8 mouse cellular contexts compared by ENCODE assay signal in genomic region chrX:94061246-94061645, GRCm38 (mm10).
DNase-seq lines count a peak whose midpoint lies in the region; ATAC-seq and TF ChIP-seq lines count a peak whose summit lies in the region.

No protein-coding gene starts in this region.

- H3K4me1 ChIP-seq in limb, embryonic 14.5 days (ENCODE audit: control insufficient read depth, insufficient read depth, low read length), result no peaks in the 10 kb centered on the region
- H3K4me1 ChIP-seq in limb, embryonic 10.5 days, result no peaks in the 10 kb centered on the region
- H3K4me1 ChIP-seq in forebrain, embryonic 16.5 days (replicated peaks; ENCODE audit: control insufficient read depth, insufficient read depth, low read length), result no peaks in the 10 kb centered on the region

- no peaks in the 10 kb centered on the region for H3K9me3 ChIP-seq in limb, embryonic 14.5 days (ENCODE audit: control insufficient read depth, low read length)
- H3K9me3 ChIP-seq in limb, embryonic 10.5 days (replicated peaks), result no peaks in the 10 kb centered on the region
- no peaks in the 10 kb centered on the region for H3K9me3 ChIP-seq in forebrain, embryonic 16.5 days (ENCODE audit: control insufficient read depth, low read length)

- no peak overlapping the region for H3K4me2 ChIP-seq in limb, embryonic 14.5 days (replicated peaks; ENCODE audit: low read depth, low read length, severe bottlenecking)
- H3K4me2 ChIP-seq in forebrain, embryonic 16.5 days (ENCODE audit: low read length), result no peak overlapping the region

- TF ChIP-seq POLR2A in limb, embryonic 14.5 days (IDR thresholded peaks at IDR 0.05; ENCODE audit: borderline replicate concordance, extremely low read depth, insufficient read depth, insufficient read length), result no peak

- peak; percentile 43 for DNase-seq in limb, embryonic 14.5 days (ENCODE audit: low spot score)
- DNase-seq in limb, embryonic 10.5 days (ENCODE audit: low spot score), result no peak
- DNase-seq in adrenal gland, postnatal 10 days, result peak; percentile 19
- DNase-seq in left cerebral cortex, postnatal 36 days (ENCODE audit: low spot score in 2 of 2), result peak; percentile 22 to 47
- no peak for DNase-seq in spleen, postnatal 14 days (ENCODE audit: low spot score in 2 of 2)
- DNase-seq in natural killer cell, adult 2 months (ENCODE audit: low spot score in 2 of 2), result no peak

- no peak for ATAC-seq in limb, embryonic 14.5 days (ENCODE audit: low FRiP score, low read depth)
- peak; percentile 62 for ATAC-seq in granulocyte monocyte progenitor cell, adult 5-6 weeks (replicated peaks; ENCODE audit: poor library complexity, severe bottlenecking)
- no peak for ATAC-seq in forebrain, embryonic 16.5 days

- H3K27me3 ChIP-seq in limb, embryonic 14.5 days (ENCODE audit: control insufficient read depth, insufficient read depth, low read length), result no peaks in the 10 kb centered on the region
- H3K27me3 ChIP-seq in limb, embryonic 10.5 days (ENCODE audit: low read depth, poor library complexity, severe bottlenecking), result peaks cover 86% of the 10 kb centered on the region
- peaks cover 9% of the 10 kb centered on the region; the same call in 1 of the 2 replicates for H3K27me3 ChIP-seq in forebrain, embryonic 16.5 days (replicated peaks; ENCODE audit: control insufficient read depth, insufficient read depth, low read length)

- 41% methylated on average over 6 of the region's 6 CpGs for WGBS in limb, embryonic 14.5 days
- WGBS in limb, embryonic 10.5 days, result 64% methylated on average over 6 of the region's 6 CpGs
- WGBS in forebrain, embryonic 16.5 days, result 55% methylated on average over 6 of the region's 6 CpGs

- no peak overlapping the region for H3K4me3 ChIP-seq in limb, embryonic 14.5 days (replicated peaks; ENCODE audit: low read length)
- H3K4me3 ChIP-seq in limb, embryonic 10.5 days, result no peak overlapping the region
- no peak overlapping the region for H3K4me3 ChIP-seq in forebrain, embryonic 16.5 days (replicated peaks; ENCODE audit: low read length)

- H3K9ac ChIP-seq in limb, embryonic 14.5 days (ENCODE audit: low read depth, low read length, severe bottlenecking), result no peak overlapping the region
- H3K9ac ChIP-seq in forebrain, embryonic 16.5 days (replicated peaks; ENCODE audit: low read depth, low read length), result no peak overlapping the region

- no peaks in the 10 kb centered on the region for H3K36me3 ChIP-seq in limb, embryonic 14.5 days (ENCODE audit: control insufficient read depth, insufficient read depth, low read length)
- H3K36me3 ChIP-seq in limb, embryonic 10.5 days, result no peaks in the 10 kb centered on the region
- no peaks in the 10 kb centered on the region for H3K36me3 ChIP-seq in forebrain, embryonic 16.5 days (ENCODE audit: control insufficient read depth, insufficient read depth)

- 0 out of 2 replicates have a peak overlapping the region, but pooled peaks have one; percentile 38 for H3K27ac ChIP-seq in limb, embryonic 14.5 days (replicated peaks; ENCODE audit: low read depth, low read length)
- no peak overlapping the region for H3K27ac ChIP-seq in limb, embryonic 10.5 days
- H3K27ac ChIP-seq in forebrain, embryonic 16.5 days (ENCODE audit: low read length), result no peak overlapping the region

- intact Hi-C loops in left cerebral cortex, postnatal 36 days (cut with DNase I), result no loop called here

Comparison
In these comparisons a context has a peak if more than half of its experiments do, and no peak if none do; other contexts are left out.
1. DNase-seq: peak in limb, embryonic 14.5 days (single experiment), adrenal gland, postnatal 10 days (single experiment) and left cerebral cortex, postnatal 36 days (2 of 2); none in limb, embryonic 10.5 days (single experiment), spleen, postnatal 14 days (0 of 2) and natural killer cell, adult 2 months (0 of 2).